Mouse (Mus musculus) CH12F3 (cell line): Measurements from ENCODE around the gene Qsox2.

Experiments used
- in situ Hi-C: fragments of 300-500 bp; cut with MboI; formaldehyde crosslinking; loops from 2 replicates; pipeline ENCODE4 v1.14.3; 2020; ENCODE audit warnings: low sequenced_read_pairs

Qsox2 gene

DNA sequence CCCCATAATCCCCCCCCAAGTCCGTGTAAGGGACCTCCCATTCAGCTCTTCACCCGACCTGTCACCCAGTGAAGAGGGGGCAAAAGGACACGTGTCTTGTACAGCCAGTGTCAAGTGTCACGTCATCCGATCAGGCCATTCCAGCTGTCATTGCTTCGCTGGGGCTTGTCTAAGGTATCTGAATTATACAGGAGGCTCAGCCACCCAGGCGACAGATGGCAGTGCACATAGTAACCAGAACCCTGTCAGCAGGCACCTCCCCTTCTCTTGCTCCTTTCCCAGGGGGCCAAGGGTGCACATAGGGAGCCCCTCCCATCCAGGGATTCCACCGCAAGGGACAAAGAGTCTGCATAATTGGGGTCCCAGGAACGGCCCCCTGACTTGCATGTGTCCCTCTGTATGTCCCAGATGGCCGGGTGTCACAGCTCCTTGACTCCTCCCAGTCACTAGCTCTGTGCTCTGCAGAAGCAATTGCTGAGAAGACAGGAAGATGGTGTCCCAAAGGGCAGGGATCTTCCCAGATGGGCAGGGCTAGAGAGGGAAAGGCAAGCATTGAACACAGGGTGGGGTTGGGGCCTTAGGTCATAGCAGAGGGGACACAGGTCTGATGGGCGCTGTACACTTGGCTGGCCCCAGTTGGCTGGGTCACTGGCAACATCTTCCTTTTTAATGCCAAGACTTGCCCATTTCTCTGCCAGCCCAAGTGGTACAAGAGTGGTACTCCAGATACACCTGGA lies 68.3 kb downstream of the Qsox2 start:
- in situ Hi-C loops, result loop anchor here (25.0 kb wide), 2 partner anchors 118 to 393 kb away; partner anchors contain the start of gene Ccdc187

DNA sequence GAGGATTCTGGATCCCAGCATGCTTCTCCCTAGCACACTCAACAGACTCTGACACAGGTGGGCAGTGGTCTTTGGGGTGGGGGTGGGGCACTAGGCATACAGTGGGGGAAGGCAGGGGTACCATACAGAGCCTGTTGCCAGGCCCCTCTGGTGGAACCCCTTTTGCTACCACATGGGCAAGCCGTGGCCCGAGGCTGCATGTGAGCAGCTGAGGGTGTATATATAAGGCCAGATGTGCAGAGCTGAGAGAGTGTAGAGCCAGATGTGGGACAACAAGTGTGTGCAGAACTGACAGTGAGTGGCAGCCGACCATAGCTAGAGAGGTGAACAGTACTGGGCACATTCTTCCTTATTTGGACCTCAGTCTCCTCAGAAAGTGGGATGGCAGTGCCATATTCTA lies 70.4 kb downstream of the Qsox2 start:
- in situ Hi-C loops, result loop anchor here (25.0 kb wide), 2 partner anchors 120 to 395 kb away; partner anchors contain the start of gene Ccdc187
